Mouse (Mus musculus) forebrain, embryonic 16.5 days (tissue): ENCODE measurements around the gene Cacna1e. TPM values are rescaled to one million over a fixed set of nuclear protein-coding genes. Genes with fewer than 3 reads are reported as not detected.
A peak's percentile ranks its signal among the peaks of the same experiment; 100 is the strongest.

Experiments
- ATAC-seq: fragments of 200-750 bp; cut with Nextera tagmentation; 2 replicates; pipeline ENCODE4 v1.8.0; 2017; ENCODE audit warnings: mild to moderate bottlenecking, moderate library complexity
- H3K27ac ChIP-seq: fragments of 300-500 bp; sonication (generic); 2 replicates; pipeline ENCODE4 v1.5.1; 2014; ENCODE audit warnings: low read length, control low read depth
- H3K27me3 ChIP-seq: fragments of 300-500 bp; sonication (generic); replicated peaks from 2 replicates; pipeline ENCODE4 v1.6.1; 2014; ENCODE audit warnings: low read length; ENCODE audit not compliant: control insufficient read depth, insufficient read depth
- H3K36me3 ChIP-seq: fragments of 300-500 bp; sonication (generic); 2 replicates; pipeline ENCODE4 v1.6.1; 2014; ENCODE audit not compliant: control insufficient read depth, insufficient read depth
- H3K4me1 ChIP-seq: fragments of 300-500 bp; sonication (generic); replicated peaks from 2 replicates; pipeline ENCODE4 v1.6.1; 2014; ENCODE audit warnings: low read length; ENCODE audit not compliant: control insufficient read depth, insufficient read depth
- H3K4me2 ChIP-seq: fragments of 300-500 bp; sonication (generic); 2 replicates; pipeline ENCODE4 v1.6.1; 2014; ENCODE audit warnings: mild to moderate bottlenecking, low read length, control low read depth
- H3K4me3 ChIP-seq: fragments of 300-500 bp; sonication (generic); replicated peaks from 2 replicates; pipeline ENCODE4 v1.5.1; 2014; ENCODE audit warnings: mild to moderate bottlenecking, low read length, control low read depth
- H3K9ac ChIP-seq: fragments of 300-500 bp; sonication (generic); replicated peaks from 2 replicates; pipeline ENCODE4 v1.6.1; 2014; ENCODE audit warnings: low read depth, low read length, control low read depth
- H3K9me3 ChIP-seq: fragments of 300-500 bp; sonication (generic); 2 replicates; pipeline ENCODE4 v1.6.1; 2016; ENCODE audit warnings: low read length; ENCODE audit not compliant: control insufficient read depth
- WGBS: fragments of 180-500 bp; shearing (Covaris S2); extraction: QIAGEN DNeasy Blood & Tissue Kit; methylation state at CpG from one replicate; pipeline ENCODE4 v1.1.7; 2014; 5-methylcytosine and 5-hydroxymethylcytosine counted together
- polyA plus RNA-seq: library from polyadenylated mRNA; unstranded; fragments of >200 nt; fragmentation: Nextera tagmentation; extraction: Ambion mirVana; gene quantifications from 2 replicates; pipeline ENCODE4 v1.2.1, GENCODE M21; 2015

Gene Cacna1e
- 12.0 and 18.9 TPM in 2 replicates for polyA plus RNA-seq

DNA sequence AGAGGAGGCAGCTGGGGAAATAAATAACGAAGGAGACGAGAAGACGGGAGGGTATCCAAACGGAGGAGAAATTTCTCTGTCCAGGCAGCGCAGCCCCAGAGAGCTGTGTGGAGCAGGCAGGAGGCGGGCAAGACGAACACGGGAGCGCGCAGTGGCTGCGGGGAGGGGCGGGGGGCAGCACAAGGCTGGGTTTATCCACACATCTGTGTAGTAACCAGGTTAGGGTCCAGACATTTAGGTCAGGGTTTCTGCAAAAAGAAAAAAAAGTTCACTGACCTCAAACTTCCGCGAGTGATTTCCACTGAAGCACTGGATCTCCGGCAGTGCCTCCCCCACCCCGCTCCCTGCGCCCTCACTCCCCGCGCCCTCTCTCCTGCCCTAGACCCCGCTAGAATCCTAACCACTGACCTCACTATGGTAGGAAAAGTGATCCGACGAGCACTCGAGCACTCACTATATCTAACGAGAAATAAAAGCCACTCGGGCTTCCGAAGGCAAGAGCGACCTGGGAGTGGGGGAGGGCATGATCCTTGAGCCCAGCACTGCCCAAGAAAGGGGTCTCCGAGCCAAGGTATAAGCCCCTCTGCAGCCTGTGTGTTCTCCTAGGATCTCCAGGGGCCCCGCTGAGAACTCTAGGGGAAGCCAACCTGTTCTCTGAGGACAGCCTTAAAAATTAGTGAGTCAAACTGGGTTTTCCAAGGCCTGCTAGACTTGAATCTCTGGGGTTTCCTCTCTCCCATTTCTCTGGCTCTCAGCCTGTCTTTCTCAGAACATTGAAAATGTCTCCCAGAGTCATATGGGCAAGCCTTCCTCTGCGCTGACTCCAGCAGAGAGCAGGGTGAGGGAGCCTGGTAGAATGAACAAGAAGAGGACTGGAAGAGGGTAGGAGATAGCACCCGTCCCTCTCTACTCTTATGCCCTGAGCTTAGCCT is at the start of gene Cacna1e:
Cacna1e (minus strand) TSS at position 227 of the 932 bp plus-strand sequence.
- 7% methylated on average over 31 of the region's 31 CpGs for WGBS
- H3K9ac ChIP-seq = peak within 1 kb of the TSS; percentile 64
- no peaks in the 10 kb centered on the region for H3K9me3 ChIP-seq
- peak within 1 kb of the TSS; percentile 49 for H3K4me3 ChIP-seq
- peaks cover 33% of the 10 kb centered on the region for H3K4me1 ChIP-seq
- H3K4me2 ChIP-seq = peak within 1 kb of the TSS; percentile 89
- peak; percentile 56; the same call in 1 of the 2 replicates for ATAC-seq
- H3K36me3 ChIP-seq = no peaks in the 10 kb centered on the region
- H3K27me3 ChIP-seq = 0 out of 2 replicates have a peak, but pooled peaks cover 3% of the 10 kb centered on the region
- no peak within 1 kb of the TSS for H3K27ac ChIP-seq

DNA sequence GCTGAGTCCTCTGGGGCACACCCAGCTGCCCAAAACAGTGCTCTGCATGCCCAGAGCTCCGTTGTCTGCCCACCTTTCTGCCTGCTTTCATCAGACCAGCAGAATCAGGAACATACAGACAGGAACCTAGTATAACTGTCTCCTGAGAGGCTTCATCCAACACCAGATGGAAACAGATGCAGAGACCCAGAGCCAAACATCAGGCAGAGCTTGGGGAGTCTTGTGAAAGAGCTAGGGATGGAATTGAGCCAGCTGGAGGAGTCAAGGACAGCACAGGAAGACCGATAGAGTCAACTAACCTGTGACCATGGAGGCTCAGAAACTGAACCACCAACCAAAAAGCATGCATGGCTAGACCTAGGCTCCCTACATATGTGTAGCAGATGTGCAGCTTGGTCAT is 34.1 kb upstream of the Cacna1e start:
- Histone ChIP-seq H3K4me1 (no peaks in the 10 kb centered on the region), H3K9ac (no peak overlapping the region), H3K4me3 (no peak overlapping the region), H3K9me3 (no peaks in the 10 kb centered on the region), H3K36me3 (no peaks in the 10 kb centered on the region), H3K27me3 (no peaks in the 10 kb centered on the region), H3K4me2 (no peak overlapping the region), H3K27ac (no peak overlapping the region)
- 91% methylated on average over 2 of the region's 2 CpGs for WGBS
- no peak for ATAC-seq

DNA sequence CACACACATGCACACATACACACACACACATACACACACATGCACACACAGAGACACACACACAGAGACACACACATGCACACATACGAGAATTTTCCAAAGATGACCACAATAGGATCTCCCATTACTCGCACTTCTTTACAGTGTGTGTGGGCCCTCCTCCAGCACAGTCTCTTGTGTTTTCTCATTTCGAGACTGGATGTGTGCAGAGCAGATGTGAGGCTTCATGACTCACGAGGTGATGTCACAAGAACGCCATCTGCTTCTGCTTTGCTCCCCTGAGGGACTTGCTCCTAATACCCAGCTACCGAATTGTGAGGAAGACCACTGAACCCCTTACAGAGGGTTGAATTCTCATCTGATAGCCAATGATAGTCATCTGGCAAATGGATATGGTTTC is 33.1 kb upstream of the Cacna1e start:
- Histone ChIP-seq H3K27ac (no peak overlapping the region), H3K9ac (no peak overlapping the region), H3K27me3 (no peaks in the 10 kb centered on the region), H3K9me3 (no peaks in the 10 kb centered on the region), H3K36me3 (no peaks in the 10 kb centered on the region), H3K4me1 (no peaks in the 10 kb centered on the region), H3K4me2 (no peak overlapping the region), H3K4me3 (no peak overlapping the region)
- ATAC-seq = no peak
- 63% methylated on average over 6 of the region's 6 CpGs for WGBS

DNA sequence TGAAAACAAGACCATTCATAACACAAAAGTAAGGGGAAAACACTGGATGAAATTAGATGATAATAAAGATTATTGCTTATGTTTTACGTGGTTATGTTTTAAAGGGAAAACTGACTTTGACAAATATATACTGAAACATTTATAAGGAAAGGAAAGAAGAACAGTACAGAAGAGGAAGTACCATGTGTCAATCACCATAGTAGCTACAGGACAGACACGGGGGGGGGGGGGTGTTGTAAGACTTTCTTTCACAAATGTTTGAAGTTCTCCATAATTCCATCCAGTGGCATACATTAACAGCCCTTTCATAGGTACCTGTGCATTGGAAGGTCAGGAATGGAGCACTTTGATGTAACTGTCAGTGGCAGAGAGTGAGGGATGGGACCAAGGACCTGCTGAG is 25.3 kb upstream of the Cacna1e start:
- Histone ChIP-seq H3K27me3 (no peaks in the 10 kb centered on the region), H3K27ac (no peak overlapping the region), H3K9ac (no peak overlapping the region), H3K4me3 (no peak overlapping the region), H3K9me3 (no peaks in the 10 kb centered on the region), H3K4me1 (no peaks in the 10 kb centered on the region), H3K36me3 (no peaks in the 10 kb centered on the region), H3K4me2 (no peak overlapping the region)
- WGBS = 82% methylated on average over 2 of the region's 2 CpGs
- no peak for ATAC-seq

DNA sequence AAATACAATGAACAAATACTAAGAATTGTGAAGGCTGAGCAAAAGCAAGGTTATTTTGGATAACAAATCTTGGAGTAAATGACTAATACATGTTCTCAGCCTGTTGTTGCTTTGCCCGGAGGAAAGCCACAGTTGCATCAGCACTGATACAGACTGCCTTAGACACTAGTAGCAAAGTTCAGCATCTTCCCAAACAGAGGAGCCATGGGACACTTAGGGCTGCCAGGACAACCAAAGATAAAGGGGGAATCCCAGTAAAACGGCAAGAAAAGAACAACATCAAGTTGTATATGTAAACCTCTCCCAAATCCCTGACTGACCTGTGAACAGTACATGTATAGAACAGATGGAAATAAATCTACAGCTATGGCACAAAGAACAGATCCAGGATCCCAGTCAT is 13.1 kb upstream of the Cacna1e start:
- WGBS = 84% methylated on average over 2 of the region's 2 CpGs
- no peaks in the 10 kb centered on the region for H3K4me1 ChIP-seq
- H3K4me2 ChIP-seq = no peak overlapping the region
- no peak for ATAC-seq
- H3K9ac ChIP-seq = no peak overlapping the region
- no peaks in the 10 kb centered on the region for H3K9me3 ChIP-seq
- no peak overlapping the region for H3K4me3 ChIP-seq
- H3K27ac ChIP-seq = no peak overlapping the region
- H3K36me3 ChIP-seq = no peaks in the 10 kb centered on the region
- H3K27me3 ChIP-seq = no peaks in the 10 kb centered on the region

DNA sequence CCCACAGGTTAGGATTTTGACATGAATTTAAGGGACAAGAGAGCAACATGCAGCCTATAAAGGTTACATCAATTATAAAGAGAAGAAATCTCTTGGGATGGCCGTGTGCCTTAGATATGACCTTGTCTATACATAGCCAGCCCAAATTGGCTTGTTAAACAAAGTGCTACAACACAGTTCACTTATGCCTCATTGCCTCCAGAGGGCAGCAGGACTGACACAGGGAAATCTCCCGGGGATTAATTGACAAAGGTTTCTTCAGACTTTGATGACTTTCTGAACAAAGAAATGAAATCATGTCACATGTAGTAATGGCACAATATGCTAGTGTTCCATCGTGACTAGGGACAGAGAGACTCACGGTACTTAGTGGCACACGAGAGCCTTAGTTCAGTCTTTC is 5.9 kb upstream of the Cacna1e start:
- no peak for ATAC-seq
- no peaks in the 10 kb centered on the region for H3K36me3 ChIP-seq
- no peak overlapping the region for H3K4me3 ChIP-seq

DNA sequence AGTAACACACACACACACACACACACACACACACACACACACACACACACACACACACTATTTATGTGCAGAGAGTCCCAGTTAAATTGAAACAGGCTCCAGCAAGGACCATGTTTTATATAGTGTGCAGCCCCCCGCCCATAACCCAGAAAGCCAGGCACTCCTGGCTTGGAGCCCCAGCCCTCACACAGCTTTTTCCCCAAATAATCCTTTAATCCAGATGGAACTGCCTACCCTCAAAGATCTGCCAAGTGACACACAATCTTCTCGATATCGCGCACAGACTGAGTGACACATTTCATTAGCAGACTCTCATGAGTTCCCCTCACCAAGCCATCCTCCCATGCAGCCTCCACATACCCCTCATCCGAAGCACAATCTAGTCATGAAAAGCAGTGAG is 4.2 kb upstream of the Cacna1e start:
- no peak overlapping the region for H3K9ac ChIP-seq
- no peaks in the 10 kb centered on the region for H3K9me3 ChIP-seq
- no peaks in the 10 kb centered on the region for H3K36me3 ChIP-seq
- 42% methylated on average over 5 of the region's 5 CpGs for WGBS
- peak overlapping the region; percentile 77 for H3K27ac ChIP-seq
- peaks cover 33% of the 10 kb centered on the region for H3K4me1 ChIP-seq
- no peak overlapping the region for H3K4me3 ChIP-seq
- 0 out of 2 replicates have a peak, but pooled peaks cover 3% of the 10 kb centered on the region for H3K27me3 ChIP-seq
- H3K4me2 ChIP-seq = no peak overlapping the region
- peak; percentile 67 for ATAC-seq

More for the DNA sequence above, 5.9 kb upstream of the Cacna1e start:
- no peak overlapping the region for H3K27ac ChIP-seq
- WGBS = 42% methylated on average over 5 of the region's 5 CpGs
- H3K27me3 ChIP-seq = no peaks in the 10 kb centered on the region
- no peak overlapping the region for H3K9ac ChIP-seq
- H3K9me3 ChIP-seq = no peaks in the 10 kb centered on the region
- H3K4me1 ChIP-seq = peaks cover 23% of the 10 kb centered on the region
- no peak overlapping the region for H3K4me2 ChIP-seq

DNA sequence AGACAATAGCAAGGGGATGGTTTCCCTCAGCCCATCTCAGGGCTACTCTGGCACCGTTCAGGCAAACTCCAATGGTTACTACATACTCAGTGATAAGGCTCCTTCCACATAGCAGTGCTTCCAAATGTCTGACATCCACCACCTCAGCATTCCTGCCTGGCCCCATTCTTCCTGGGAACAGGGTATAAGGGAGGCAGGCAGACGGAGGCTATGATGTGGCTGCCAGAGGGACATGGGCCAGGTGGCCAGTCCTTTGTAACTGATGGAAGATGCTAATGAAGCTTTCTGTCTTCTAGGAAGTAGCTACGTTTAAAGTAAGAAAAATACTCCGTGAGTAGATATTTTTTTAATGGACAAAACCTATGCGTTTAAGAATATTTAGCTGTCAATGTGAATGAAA is 3.7 kb upstream of the Cacna1e start:
- H3K36me3 ChIP-seq = no peaks in the 10 kb centered on the region
- H3K4me1 ChIP-seq = peaks cover 33% of the 10 kb centered on the region
- H3K9ac ChIP-seq = no peak overlapping the region
- peak; percentile 44 for ATAC-seq
- 0 out of 2 replicates have a peak, but pooled peaks cover 3% of the 10 kb centered on the region for H3K27me3 ChIP-seq
- 50% methylated on average over 5 of the region's 5 CpGs for WGBS
- no peak overlapping the region for H3K4me2 ChIP-seq
- no peak overlapping the region for H3K4me3 ChIP-seq
- no peaks in the 10 kb centered on the region for H3K9me3 ChIP-seq
- peak overlapping the region; percentile 77 for H3K27ac ChIP-seq

DNA sequence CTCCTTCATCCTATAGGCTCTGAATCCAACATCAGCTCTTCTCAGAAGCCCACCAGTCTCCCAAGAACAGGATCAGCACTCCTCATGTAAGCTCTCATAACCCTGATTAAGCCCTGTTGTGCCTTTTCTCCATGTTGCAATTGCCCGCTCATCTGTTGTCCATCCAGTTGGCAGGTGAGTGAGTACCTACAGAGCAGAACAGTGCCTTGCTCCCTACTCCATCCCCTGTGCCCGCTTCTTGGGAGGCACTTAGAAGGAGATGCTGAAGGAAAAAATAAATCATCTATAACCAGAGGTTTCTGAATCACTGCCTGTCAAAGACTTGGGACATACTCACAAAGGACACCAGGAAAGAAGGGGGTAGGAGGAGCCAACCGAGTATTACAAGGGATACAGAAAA is 3.2 kb upstream of the Cacna1e start:
- WGBS = 73% methylated on average over 3 of the region's 3 CpGs
- H3K4me2 ChIP-seq = no peak overlapping the region
- peaks cover 33% of the 10 kb centered on the region for H3K4me1 ChIP-seq
- H3K27ac ChIP-seq = peak overlapping the region; percentile 77
- H3K27me3 ChIP-seq = 0 out of 2 replicates have a peak, but pooled peaks cover 3% of the 10 kb centered on the region
- H3K9me3 ChIP-seq = no peaks in the 10 kb centered on the region
- no peaks in the 10 kb centered on the region for H3K36me3 ChIP-seq
- no peak overlapping the region for H3K9ac ChIP-seq
- H3K4me3 ChIP-seq = no peak overlapping the region
- no peak for ATAC-seq
